Mouse (Mus musculus) lung, postnatal 36 days (tissue): Measurements from ENCODE around the gene Grap2.
A peak's percentile ranks its signal among the peaks of the same experiment; 100 is the strongest.

Experiments used
- DNase-seq: peaks from one replicate; pipeline ENCODE4 v3.0.0; 2022; ENCODE audit warnings: mixed read lengths

The Grap2 gene

DNA sequence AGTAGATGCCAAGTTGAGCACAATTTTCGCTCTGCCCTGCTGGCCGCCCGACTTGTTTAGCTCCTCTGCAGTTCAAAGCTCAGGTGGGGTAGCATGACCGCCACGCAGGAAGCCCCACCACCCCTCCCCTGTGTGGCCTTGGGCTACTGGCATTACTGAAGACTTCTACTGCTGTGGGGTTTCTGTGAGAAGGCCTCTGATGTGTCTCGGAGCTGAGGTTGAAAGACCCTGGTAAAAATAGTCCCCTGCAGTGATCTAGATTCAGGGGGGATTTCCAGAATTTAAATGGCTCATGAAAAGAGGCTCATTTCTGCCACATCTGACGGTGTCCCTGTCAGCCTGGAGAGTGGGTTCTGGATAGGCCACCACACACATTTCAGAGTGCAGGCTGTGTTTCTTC is 30.1 kb downstream of the Grap2 start:
- peak; percentile 23 for DNase-seq

- DNase-seq: no peak
Observed at GRCm38 (mm10) chr15:80604026-80604425, 31.6 kb downstream of the Grap2 start.

DNA sequence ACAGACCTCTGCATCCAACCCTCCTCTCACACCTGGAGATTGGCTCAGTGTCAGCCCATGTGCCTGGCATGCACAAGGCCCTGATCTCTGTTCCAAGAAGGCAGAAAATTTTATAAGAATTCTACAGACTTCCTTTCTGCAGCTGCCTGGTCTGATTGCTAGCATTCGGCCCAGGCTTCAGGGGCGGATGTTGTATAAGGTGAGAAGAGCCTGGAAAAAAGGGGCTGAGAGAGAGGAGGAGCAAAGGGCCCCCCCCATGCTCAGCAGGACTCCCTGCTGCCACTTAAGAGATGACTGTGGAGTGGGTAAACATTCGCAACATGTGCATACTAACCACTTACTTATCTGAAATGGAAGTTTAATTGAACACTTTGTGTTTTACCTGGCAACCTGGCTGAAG is 35.6 kb downstream of the Grap2 start:
- DNase-seq: no peak

GRCm38 (mm10) chr15:80610335-80610734 is 37.9 kb downstream of the Grap2 start:
- no peak for DNase-seq

DNA sequence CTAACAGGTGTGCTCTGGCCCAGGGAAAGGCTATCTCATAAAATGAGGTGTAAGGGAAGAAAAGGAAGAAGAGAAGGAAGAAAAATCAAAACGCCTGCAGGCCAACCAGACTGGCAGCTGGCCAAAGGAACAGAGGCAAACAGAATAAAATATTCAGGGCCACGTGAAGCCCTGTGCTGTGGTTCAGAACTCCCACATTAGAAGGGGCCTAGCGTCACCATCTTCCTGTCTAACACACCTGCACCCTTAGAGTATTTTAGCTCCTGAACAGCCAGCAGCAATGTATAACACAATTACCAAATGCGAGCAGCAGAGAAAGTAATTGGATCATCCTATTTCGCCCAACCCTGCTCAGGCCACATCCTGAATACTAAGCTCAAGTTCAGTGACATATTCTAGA is 39.1 kb downstream of the Grap2 start:
- DNase-seq: no peak

DNA sequence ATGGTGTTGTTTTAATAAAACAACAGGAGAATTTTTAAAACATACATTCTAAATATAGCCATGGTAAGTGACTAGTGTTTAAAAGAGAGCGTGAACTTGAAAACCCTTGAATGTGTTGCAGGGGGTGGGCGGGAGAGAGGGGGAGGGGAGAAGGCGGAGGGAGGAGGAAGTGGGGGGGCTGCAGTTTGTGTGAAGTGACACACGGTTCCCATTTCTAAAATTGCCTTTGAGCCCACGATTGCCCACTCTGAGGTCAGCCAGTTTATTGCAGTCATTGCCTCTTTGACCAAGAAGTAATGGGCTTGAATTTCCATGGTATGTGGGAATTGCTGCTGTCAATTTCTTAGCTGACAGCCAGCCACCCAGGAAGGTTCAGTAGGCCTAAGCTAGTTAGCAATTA is 41.5 kb downstream of the Grap2 start:
- no peak for DNase-seq

DNA sequence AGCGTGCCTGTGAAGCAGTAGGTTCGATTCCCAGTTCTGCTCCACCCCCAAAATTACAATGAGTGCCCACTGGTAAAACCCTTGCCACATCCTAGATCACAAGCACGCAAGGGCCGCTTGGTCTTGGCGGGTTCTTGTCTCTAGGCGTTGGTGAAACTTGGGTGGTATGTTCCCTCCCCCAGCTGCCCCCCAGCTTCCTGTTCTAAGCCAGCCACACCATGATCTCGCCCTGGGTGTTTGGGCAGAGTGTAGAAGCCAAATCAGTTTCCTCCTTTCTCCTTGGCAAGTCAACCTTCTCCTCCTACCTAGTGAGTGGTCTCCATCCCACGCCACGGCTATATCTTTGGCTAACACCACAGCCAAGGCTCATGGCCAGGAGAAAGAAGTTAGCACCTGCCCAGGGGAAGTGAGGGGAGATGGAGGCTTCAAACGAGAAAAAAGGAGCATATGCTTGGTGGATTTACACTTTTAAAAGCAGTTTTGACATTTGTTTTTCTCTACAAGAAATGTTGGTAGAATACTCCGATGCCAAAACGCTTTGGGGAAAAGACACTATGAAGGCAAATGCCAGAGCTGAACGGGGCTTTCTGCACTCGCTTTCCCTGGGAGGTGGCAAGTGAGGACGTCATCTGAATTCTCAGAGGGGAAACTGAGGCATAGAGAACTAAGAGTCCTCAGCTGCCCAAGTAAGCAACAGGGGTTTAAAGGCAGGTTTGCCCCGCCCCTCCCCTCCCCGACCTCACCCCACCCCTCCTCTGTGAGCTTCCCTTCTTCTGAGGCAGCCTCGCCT is 42.3 kb downstream of the Grap2 start:
- peak; percentile 55 for DNase-seq

DNA sequence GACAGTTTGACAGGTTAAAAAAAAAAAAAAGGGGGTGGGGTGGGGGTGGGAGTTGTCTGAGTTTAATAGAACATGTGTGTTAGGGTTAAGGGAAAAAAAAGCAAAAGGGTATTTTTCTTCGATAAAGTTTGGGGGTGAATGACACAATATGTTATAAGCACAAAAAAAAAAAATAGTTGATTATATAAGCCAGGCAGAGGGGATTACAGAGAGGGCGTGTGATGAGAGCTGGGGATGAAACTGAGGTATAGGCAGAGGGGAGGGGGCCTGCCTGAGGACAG is 42.8 kb downstream of the Grap2 start:
- DNase-seq: no peak

GRCm38 (mm10) chr15:80615636-80616383 is 43.4 kb downstream of the Grap2 start:
- DNase-seq: no peak

- DNase-seq: peak; percentile 30
Observed at GRCm38 (mm10) chr15:80617839-80618238, 45.4 kb downstream of the Grap2 start.

DNA sequence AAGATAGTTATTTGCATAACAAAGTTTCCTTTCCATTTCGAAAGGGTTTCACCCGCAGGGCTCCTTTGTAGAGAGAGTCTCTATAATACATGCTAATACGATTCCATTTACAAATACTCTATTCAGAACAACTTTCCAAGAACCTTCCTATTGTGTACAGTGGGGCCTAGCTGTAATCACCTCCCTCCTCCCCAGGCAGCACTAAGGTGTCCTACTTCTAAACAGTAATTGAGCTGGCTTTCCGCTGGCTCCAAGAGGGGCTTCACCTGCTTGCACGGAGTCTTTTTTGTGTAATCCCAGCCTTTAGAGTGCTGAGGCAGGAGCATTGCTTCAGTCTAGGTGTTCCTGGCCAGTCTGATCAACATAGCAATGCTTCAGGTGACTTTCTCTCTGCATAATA is 46.8 kb downstream of the Grap2 start:
- no peak for DNase-seq

DNA sequence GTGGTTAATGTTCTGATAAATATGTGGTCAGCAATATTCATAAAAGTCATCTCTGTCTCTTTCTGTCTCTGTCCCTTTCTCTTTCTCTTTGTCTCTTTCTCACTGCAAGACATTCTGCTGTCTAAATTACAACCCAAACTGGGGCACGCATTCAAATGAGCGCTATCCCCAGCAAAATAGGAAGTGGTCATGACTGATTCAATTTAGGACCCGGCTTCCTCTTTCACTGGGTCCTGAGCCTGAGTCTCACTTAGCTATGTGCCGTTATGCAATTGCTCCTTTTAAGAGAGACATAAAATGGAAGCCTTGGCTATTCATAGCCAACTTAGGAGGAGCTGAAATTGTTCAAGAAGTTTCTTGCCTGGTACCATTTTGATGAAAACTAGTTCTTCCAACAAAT is 47.4 kb downstream of the Grap2 start:
- peak; percentile 57 for DNase-seq

DNA sequence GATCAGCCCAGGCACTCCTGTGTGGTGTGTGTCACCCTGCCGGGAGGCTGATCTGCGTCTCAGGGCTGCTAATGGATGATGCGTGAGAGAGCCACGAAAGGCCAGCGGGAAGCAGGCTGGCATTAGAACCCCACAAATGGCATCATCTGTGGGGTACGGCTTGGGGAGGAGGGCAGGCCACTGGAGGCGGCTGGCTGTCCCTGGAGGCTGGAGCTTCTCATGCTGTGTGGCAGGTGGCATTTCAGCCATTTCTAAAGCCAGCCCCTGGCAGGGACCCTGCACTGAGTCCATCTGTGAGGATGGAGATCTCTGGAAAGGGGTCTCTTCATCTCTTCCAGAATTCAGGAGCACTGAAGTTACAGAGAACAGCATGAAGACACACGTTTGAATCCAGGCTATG is 48.0 kb downstream of the Grap2 start:
- DNase-seq: no peak

- DNase-seq: no peak
Observed at GRCm38 (mm10) chr15:80623171-80623837, 50.9 kb downstream of the Grap2 start.

DNA sequence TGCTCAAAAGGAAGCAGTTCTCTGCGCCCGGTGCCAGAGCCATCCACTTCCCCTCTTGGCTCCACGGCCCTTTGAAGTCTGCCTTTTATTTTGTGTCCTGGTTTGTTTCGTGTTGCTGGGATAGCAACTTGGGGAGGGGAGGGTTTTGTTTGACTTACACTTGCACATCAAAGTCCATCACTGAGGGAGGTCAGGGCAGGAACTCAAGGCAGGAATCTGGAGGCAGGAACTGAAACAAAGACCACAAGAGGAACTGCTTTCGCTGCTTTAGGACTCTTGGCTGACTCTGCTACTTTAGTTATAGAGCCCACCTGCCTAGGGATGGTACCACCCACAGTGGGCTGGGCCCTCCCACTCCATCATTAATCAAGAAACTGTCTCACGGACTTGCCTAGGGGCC is 54.1 kb downstream of the Grap2 start:
- no peak for DNase-seq

GRCm38 (mm10) chr15:80630147-80630546 is 57.8 kb downstream of the Grap2 start:
- no peak for DNase-seq

DNA sequence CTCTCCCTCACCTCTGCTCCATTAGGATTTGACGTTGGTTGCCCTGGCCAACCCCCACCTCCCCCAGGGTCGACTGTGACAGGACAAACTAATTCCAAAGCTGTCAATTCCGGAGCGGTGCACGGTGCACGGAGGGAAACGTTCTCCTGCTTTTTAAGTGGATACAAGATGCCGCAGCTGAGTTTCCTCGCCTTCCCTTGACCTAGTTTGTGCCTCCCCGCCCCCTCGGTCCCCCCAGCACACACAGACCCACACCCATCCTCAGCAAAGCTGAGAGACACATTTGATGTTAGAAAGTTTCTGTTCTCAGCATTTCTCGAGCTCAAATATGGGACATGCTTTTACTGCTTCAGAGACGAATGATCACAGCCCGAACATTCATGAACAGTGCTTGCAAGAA is 58.3 kb downstream of the Grap2 start:
- DNase-seq: no peak

GRCm38 (mm10) chr15:80631311-80631710 is 58.9 kb downstream of the Grap2 start:
- DNase-seq: no peak

- DNase-seq: no peak
Observed at GRCm38 (mm10) chr15:80632280-80632893, 60.0 kb downstream of the Grap2 start.

DNA sequence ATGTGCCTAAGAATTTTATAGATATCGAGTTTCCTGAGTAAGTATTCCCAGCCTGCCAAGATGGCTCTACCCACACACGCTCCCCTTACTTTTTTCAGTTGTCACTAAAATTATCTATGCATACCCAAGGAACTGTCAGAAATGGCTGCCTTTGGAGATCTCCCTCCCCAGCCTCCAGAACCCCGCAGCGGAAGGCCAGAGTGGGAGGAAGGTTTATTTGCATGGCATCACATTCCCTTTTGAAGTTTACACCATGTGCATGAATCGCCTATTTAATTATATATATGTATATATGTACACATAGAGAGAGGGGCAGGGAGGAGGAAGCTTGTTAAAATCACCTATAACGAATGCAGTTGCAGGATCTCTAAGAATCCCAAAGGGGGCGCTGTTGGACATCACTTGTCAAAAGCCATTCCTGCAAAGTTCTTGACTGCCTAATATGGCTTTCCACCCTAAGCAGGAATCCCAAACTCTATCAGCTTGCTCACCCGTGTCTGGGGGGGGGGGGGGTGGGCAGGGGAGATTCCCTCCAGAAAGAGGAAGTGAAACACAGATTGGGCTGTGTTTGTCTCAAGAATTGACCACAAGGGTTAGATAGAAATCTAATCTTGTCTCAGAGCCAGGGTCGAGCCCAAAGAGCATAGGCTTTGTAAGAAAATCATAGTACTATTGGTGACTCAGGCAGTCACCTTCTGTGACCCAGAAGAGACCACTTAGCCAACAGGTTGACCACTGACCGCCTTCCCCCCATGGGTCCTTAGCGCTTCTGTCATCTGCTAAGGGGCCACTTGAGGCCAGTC is 62.2 kb downstream of the Grap2 start:
- peak; percentile 71 for DNase-seq

GRCm38 (mm10) chr15:80636757-80637372 is 64.5 kb downstream of the Grap2 start:
- peak; percentile 32 for DNase-seq

DNA sequence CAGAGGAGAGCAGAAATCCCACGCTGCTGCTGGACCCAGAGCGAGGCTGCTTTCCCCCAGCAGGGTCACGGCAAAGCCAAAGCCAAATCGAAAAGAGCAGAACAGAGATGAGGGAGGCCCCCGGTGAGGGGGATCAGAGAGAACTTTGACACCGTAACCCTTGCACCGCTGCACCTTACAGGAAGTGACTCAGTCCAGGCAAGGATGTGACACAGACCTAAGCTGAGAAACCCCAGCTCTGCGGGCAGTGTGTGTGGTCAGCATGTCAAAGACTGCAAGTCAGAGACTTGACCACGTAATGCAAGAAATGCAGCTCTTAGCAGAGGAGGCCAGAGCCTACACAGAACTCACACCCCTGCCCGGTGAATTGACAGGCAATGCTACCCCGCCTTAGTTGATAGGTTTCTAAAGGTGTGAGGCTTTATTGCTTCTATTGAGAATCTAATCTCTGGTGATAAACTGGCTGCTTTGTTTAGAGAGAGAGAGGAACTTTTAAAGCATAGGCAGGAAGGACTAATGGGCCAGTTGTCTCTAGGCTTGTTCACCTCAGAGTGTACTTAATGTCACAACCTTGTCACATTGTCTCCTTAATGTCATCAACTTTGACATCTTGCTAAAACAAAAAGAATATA is 66.8 kb downstream of the Grap2 start:
- DNase-seq: peak; percentile 26
